Mouse (Mus musculus) frontal cortex, adult (tissue): Measurements from ENCODE around the gene Fmnl3.

Experiments used
- ATAC-seq: cut with Nextera tagmentation; 2 replicates; pipeline ENCODE4 v1.9.2; 2017; ENCODE audit warnings: mild to moderate bottlenecking, moderate library complexity, mixed read lengths; ENCODE audit not compliant: low TSS enrichment

Gene Fmnl3

DNA sequence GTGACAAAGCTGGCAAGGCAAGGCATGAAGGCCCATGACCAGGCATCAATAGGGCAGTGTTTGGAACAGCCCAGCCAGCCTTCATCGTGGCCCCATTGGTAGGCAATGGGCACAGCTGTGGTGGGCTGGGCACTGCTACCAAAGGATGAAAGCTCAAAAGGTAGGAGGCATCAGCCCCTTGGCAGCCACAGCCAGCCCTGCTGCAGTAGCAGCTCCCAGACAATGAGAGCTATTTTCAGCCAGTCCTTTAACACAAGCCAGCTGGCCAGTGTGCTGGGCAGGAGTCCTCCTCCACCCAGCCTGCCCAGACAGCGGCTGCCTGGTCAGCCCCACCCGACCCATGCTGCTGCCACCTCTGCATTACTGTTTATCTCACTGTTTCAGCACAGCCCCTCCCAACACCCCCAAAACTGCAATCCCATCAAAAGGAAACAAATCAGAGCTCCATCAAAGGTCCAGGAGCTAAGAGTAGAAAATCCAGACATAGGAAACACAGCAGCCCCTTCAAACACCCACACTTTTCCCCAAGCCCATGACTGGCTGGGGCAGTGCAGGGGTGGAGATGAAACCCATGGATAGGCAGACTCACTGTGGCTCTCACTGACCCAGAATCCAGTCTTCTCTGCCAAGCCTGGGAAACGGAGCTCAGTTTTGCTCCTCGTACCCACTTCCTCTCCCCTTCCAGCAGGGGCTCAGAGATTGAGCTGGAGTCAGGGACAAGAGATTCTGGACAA is 26.7 kb downstream of the Fmnl3 start:
- ATAC-seq, result peak; percentile 90

DNA sequence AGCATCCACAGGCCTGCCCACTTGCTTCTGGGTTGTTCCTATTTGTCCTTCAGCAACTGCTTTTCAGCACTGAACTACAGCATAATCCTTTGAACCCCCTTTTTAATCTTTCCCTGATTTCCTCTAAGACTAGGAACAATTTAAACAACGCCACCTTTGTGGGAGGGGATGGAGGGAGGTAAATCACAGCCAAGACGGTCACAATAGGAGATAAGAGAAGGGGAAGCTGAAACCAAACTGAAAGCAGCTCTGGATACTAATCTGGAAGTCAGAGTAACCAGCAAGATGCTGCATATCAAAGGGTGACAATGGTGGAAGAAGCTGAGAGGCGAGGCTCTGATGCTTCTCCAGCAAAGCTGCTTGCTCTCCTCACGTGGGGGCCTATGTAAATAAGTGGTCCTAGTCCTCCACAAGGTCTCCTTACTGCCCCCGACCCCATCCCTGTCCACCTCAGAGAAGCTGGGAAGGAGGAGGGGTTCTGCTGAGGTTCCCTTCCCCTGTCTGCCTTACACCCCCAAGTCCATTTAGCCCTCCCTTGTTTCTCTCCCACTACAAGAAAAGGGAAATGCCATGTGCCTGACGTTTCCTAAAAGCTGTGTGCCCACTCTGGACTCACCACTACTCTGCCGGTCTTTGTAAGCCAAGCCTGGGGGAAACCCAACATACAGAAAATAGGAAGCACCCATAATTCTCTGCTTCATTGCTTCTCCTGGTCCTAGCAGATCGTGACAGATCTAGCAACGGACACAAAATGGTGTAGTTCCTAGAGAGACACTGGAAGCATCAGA is 27.9 kb downstream of the Fmnl3 start:
- ATAC-seq, result no peak

DNA sequence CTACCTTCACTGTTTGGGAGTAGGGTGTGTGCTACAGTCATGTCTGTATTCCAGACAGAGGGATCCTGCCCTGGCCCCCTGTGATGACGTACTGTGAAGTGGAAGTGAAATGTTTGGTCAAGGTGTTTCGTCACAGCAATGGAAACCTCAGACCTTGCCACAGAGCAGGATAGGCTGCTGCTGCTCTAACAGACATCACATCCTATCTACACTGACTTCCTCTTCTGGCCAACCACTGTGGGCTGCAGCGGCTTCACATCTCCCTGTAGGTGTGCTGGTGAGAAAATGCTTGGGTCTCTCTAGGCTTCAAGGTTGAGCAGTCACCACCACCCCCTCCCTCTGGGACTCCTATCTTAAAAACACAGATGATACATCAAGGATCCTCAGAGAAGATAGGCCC is 29.2 kb downstream of the Fmnl3 start:
- ATAC-seq, result no peak

DNA sequence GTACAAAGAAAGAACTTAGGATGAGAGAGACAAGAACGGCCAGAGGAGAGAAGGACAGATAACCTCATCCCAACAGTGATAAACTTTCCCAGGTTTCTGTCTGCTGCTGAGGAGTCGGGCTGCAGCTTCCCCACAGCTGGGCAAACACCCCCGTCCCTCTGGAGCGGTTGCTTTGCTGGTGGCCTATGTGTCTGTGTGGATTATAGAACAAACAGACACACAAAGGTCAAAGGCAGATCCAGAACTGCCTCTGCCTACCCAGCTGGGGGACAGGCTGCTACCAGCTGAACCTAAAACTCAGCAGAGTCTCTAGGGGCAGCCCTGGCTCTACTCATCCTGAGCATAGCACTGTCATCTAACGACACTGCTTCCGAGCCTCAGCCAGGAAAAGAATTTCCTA is 30.6 kb downstream of the Fmnl3 start:
- no peak for ATAC-seq

- ATAC-seq, result no peak
Observed at GRCm38 (mm10) chr15:99338916-99339315, 31.4 kb downstream of the Fmnl3 start.

DNA sequence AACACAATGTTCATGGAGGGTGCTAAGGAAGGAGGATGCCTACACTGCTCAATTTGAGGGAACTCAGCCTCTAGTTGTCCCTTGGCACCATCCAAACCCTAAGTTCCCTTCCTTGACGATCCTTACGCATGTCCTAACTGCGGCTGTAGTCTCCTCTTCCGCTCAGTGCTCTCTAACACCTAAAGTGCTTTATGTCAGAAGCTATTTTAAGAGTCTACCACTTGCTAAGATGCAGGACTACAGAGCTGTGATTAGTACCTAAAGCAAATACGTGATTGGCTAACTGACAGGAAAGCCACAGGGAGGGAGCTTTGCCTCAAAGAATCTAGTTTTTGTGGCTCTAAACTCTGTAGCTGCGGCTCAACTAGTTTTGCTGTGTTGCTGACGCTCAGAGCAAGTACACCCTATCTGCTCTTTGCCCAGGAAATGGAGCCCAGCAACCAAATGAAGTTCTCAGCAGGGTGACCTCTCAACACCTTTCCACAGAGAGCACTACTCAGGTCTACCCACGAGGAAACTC is 34.4 kb downstream of the Fmnl3 start:
- no peak for ATAC-seq

GRCm38 (mm10) chr15:99334500-99334899 is 35.8 kb downstream of the Fmnl3 start:
- no peak for ATAC-seq

- ATAC-seq, result no peak
Observed at GRCm38 (mm10) chr15:99333676-99334065, 36.6 kb downstream of the Fmnl3 start.

- ATAC-seq, result peak; percentile 27; the same call in 1 of the 2 replicates
Observed at GRCm38 (mm10) chr15:99332921-99333675, 37.2 kb downstream of the Fmnl3 start.

DNA sequence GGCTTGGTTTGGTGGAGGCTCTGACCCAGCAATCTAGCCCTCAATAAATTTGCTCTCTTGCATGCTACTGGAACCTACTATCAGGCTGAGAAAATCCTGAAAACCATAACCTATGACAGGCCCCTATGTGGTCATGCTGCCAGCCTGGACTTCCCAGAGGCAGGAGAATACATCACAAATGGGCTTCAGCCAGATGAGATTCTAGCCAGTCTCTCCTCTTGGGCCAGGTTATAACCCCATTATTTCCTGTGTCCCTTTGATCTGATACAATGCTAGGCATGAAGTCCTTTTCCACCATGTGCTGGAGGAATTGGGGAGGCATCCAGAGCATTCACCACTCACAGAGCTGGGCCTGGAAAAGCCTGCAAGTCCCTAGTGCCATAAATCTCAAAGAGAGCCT is 38.2 kb downstream of the Fmnl3 start:
- no peak for ATAC-seq

DNA sequence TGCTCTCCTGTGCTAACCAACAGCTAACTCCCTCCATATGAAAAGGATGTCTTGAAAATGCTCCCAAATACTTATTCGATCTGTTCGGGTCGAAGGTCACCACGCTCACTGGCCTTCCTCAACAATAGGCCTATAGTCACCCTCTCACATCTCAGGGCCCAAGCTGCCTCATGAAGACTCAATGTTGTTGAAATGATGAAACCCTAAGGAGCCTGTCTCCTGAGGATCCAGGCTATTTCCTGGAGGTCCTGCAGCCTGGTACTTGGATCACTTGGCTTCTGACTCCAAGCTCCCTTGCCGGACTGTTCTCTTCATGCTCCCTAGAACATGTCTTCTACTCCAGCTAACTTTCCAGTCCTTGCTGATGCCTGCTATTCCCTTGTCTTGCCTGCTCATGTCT is 38.9 kb downstream of the Fmnl3 start:
- no peak for ATAC-seq

GRCm38 (mm10) chr15:99330324-99330723 is 40.0 kb downstream of the Fmnl3 start:
- ATAC-seq, result no peak

DNA sequence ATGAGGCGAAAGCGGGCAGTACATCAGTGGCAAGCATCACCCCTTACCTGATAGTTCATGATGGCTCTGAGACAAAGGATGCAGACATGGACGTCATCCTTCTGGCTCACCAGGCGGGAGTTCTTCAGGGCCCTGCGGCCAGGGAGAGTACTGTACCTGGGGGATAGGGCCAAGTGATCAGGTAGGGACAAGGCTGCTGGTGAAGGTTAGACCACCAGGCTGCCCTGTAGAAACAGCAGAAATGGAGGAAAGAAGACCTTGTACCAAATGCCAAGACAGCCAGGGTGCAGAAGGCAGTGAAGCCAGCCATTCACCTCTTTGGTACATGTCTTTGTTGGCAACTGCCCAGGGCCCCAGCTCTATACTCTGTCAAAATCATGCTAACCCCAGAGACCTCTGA is 42.3 kb downstream of the Fmnl3 start:
- ATAC-seq, result no peak

DNA sequence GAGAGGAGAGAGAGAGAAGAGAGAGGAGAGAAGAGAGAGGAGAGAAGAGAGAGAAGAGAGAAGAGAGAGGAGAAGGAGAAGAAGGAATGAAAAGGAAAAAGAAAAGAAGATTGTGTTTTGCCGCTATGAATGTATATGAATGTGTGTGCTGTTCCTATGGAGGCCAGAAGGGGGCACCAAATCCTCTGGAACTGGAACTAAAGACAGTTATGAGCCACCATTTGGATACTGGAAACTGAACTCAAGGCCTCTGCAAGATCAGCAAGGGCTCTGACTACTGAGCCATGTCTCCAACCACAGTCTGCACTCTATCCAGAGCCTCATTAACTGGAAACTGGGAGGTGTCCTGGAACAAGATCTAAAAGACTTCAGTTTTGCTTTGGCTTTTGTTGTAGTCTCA is 43.3 kb downstream of the Fmnl3 start:
- no peak for ATAC-seq

- no peak for ATAC-seq
Observed at GRCm38 (mm10) chr15:99326407-99326806, 43.9 kb downstream of the Fmnl3 start.

- no peak for ATAC-seq
Observed at GRCm38 (mm10) chr15:99325598-99325997, 44.7 kb downstream of the Fmnl3 start.

GRCm38 (mm10) chr15:99324151-99324550 is 46.1 kb downstream of the Fmnl3 start:
- ATAC-seq, result no peak

- no peak for ATAC-seq
Observed at GRCm38 (mm10) chr15:99320978-99321377, 49.3 kb downstream of the Fmnl3 start.

GRCm38 (mm10) chr15:99320168-99320674 is 50.1 kb downstream of the Fmnl3 start:
- no peak for ATAC-seq

DNA sequence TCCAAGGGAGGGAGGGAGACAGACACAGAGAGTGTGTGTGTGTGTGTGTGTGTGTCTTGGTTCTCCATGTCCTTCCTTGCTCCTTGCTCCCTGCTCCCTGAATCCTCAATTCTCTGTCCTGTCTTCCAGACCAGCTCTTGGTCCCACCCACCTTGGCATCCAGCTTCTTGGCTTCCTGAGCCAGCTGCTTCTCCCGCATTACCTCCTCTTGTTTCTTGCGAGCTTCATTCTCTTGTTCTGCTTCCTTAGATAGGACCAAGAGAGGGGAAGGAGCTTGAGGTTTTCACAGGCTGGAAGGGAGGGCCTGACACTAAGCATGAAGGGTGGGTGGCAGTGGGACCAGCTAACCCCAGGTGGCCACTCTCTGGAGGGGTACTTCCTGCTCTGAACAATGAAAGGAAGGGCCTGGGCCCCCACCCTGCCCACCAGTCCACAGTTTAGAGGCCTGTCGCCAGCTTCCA is 50.8 kb downstream of the Fmnl3 start:
- ATAC-seq, result no peak

GRCm38 (mm10) chr15:99318861-99319410 is 51.3 kb downstream of the Fmnl3 start:
- 0 out of 2 replicates have a peak, but pooled peaks have one; percentile 17 for ATAC-seq

DNA sequence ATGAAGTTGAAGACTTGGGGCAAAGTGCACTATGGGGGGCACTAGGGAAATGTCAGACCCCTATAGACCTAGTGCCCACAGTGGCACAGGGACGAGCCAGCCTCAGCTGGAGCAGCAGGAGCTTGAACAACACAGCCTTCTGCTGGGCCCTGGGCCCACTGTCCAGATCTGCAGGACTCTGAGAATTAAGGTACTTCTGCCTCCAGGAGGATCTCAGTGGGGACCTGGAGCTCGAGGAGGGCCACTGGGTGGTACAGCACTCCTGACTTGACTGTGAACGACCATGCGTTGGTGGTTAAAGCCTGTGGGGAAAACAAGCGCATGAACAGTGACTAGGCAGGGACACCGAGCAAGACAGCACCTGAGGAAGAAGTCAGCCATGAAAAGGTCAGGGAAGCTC is 52.2 kb downstream of the Fmnl3 start:
- ATAC-seq, result no peak
